Mouse (Mus musculus): ENCODE measurements around the gene Sapcd1. TPM values are rescaled to one million over a fixed set of nuclear protein-coding genes. Genes with fewer than 3 reads are reported as not detected.

The Sapcd1 gene
- polyA plus RNA-seq, 2 experiments = 2.5 to 2.7 TPM

GRCm38 (mm10) chr17:35048932-35049440, 21.2 kb upstream of the Sapcd1 start:
- WGBS (ENCODE audit: insufficient replicate concordance) = 32% methylated on average over 5 of the region's 5 CpGs
- no peaks in the 10 kb centered on the region for H3K9me3 ChIP-seq (ENCODE audit: control insufficient read depth, low read length)
- H3K4me2 ChIP-seq (ENCODE audit: low read depth) = peak overlapping the region; percentile 98
- no peak overlapping the region; the same call in 1 of the 2 replicates for H3K9ac ChIP-seq (replicated peaks)
- H3K4me1 ChIP-seq (replicated peaks; ENCODE audit: control insufficient read depth in 2 of 2, insufficient read depth in 2 of 2, low read length in 1 of 2) = peaks cover 57 to 59% of the 10 kb centered on the region in 2 experiments
- DNase-seq (ENCODE audit: low read depth in 3 of 3, low spot score in 3 of 3) (no peak), ATAC-seq (ENCODE audit: insufficient read depth) (no peak)
- peaks cover 20% of the 10 kb centered on the region for H3K36me3 ChIP-seq (replicated peaks; ENCODE audit: control insufficient read depth, insufficient read depth, low read depth)
- peak overlapping the region in 1 of 2 experiments; percentile 81; a peak in 1 of 4 replicates for H3K4me3 ChIP-seq (ENCODE audit: insufficient read depth in 1 of 2, low read depth in 2 of 2, low read length in 2 of 2)
- H3K27me3 ChIP-seq (ENCODE audit: control insufficient read depth, insufficient read depth, low read length) = no peaks in the 10 kb centered on the region
- peak overlapping the region; percentile 81 for H3K27ac ChIP-seq
- TF ChIP-seq CTCF (IDR thresholded peaks at IDR 0.05; ENCODE audit: low read depth) = no peak
- no peak for TF ChIP-seq EP300 (IDR thresholded peaks at IDR 0.05; ENCODE audit: low read depth)

- DNase-seq (ENCODE audit: low read depth in 3 of 3, low spot score in 3 of 3) (no peak), ATAC-seq (ENCODE audit: insufficient read depth) (no peak)
Observed at GRCm38 (mm10) chr17:35048149-35048931, 20.5 kb upstream of the Sapcd1 start.

GRCm38 (mm10) chr17:35047688-35048087, 19.9 kb upstream of the Sapcd1 start:
- H3K9me3 ChIP-seq (ENCODE audit: control insufficient read depth, low read length) = no peaks in the 10 kb centered on the region
- peak overlapping the region; percentile 57 for H3K9ac ChIP-seq (replicated peaks)
- peak overlapping the region; percentile 98 for H3K4me2 ChIP-seq (ENCODE audit: low read depth)
- H3K36me3 ChIP-seq (replicated peaks; ENCODE audit: control insufficient read depth, insufficient read depth, low read depth) = peaks cover 7% of the 10 kb centered on the region
- H3K4me1 ChIP-seq (replicated peaks; ENCODE audit: control insufficient read depth in 2 of 2, insufficient read depth in 2 of 2, low read length in 1 of 2) = peaks cover 63 to 65% of the 10 kb centered on the region in 2 experiments
- ATAC-seq (ENCODE audit: insufficient read depth) (no peak), DNase-seq (ENCODE audit: low read depth in 3 of 3, low spot score in 3 of 3) (peak in 2 of 3 experiments; percentile 51 to 64)
- peak; percentile 14; the same call in 1 of the 2 replicates for TF ChIP-seq EP300 (IDR thresholded peaks at IDR 0.05; ENCODE audit: low read depth)
- no peak for TF ChIP-seq CTCF (IDR thresholded peaks at IDR 0.05; ENCODE audit: low read depth)
- 9% methylated on average over 1 of the region's 1 CpGs for WGBS (ENCODE audit: insufficient replicate concordance)
- H3K4me3 ChIP-seq (ENCODE audit: insufficient read depth in 1 of 2, low read depth in 2 of 2, low read length in 2 of 2) = peak overlapping the region; percentile 34 to 38; a peak in 3 of 4 replicates
- no peaks in the 10 kb centered on the region for H3K27me3 ChIP-seq (ENCODE audit: control insufficient read depth, insufficient read depth, low read length)
- H3K27ac ChIP-seq = peak overlapping the region; percentile 81

More at GRCm38 (mm10) chr17:35048149-35048931, 20.5 kb upstream of the Sapcd1 start:
- H3K27me3 ChIP-seq (ENCODE audit: control insufficient read depth, insufficient read depth, low read length) = no peaks in the 10 kb centered on the region
- 3% methylated on average over 11 of the region's 11 CpGs for WGBS (ENCODE audit: insufficient replicate concordance)
- H3K4me2 ChIP-seq (ENCODE audit: low read depth) = peak overlapping the region; percentile 98
- TF ChIP-seq CTCF (IDR thresholded peaks at IDR 0.05; ENCODE audit: low read depth) (no peak), EP300 (IDR thresholded peaks at IDR 0.05; ENCODE audit: low read depth) (no peak)
- peak overlapping the region; percentile 81 for H3K27ac ChIP-seq
- peak overlapping the region; percentile 57 for H3K9ac ChIP-seq (replicated peaks)
- peaks cover 63 to 65% of the 10 kb centered on the region in 2 experiments for H3K4me1 ChIP-seq (replicated peaks; ENCODE audit: control insufficient read depth in 2 of 2, insufficient read depth in 2 of 2, low read length in 1 of 2)
- H3K4me3 ChIP-seq (ENCODE audit: insufficient read depth in 1 of 2, low read depth in 2 of 2, low read length in 2 of 2) = peak overlapping the region; percentile 34 to 38
- peaks cover 14% of the 10 kb centered on the region for H3K36me3 ChIP-seq (replicated peaks; ENCODE audit: control insufficient read depth, insufficient read depth, low read depth)
- H3K9me3 ChIP-seq (ENCODE audit: control insufficient read depth, low read length) = no peaks in the 10 kb centered on the region

- Histone ChIP-seq H3K4me1 (replicated peaks; ENCODE audit: control insufficient read depth in 2 of 2, insufficient read depth in 2 of 2, low read length in 1 of 2) (peaks cover 58 to 61% of the 10 kb centered on the region in 2 experiments), H3K27me3 (ENCODE audit: control insufficient read depth, insufficient read depth, low read length) (no peaks in the 10 kb centered on the region), H3K36me3 (replicated peaks; ENCODE audit: control insufficient read depth, insufficient read depth, low read depth) (no peaks in the 10 kb centered on the region), H3K9ac (replicated peaks) (peak within 1 kb of the TSS; percentile 94), H3K27ac (peak within 1 kb of the TSS; percentile 81), H3K4me3 (ENCODE audit: insufficient read depth in 1 of 2, low read depth in 2 of 2, low read length in 2 of 2) (peak within 1 kb of the TSS; percentile 68 to 70), H3K4me2 (ENCODE audit: low read depth) (peak within 1 kb of the TSS; percentile 98), H3K9me3 (ENCODE audit: control insufficient read depth, low read length) (no peaks in the 10 kb centered on the region)
- peak; percentile 96 to 97 (median 97) for DNase-seq (ENCODE audit: low read depth in 3 of 3, low spot score in 3 of 3)
- TF ChIP-seq CTCF (IDR thresholded peaks at IDR 0.05; ENCODE audit: low read depth) = 0 out of 2 replicates have a peak, but pooled peaks have one; percentile 3
- TF ChIP-seq EP300 (IDR thresholded peaks at IDR 0.05; ENCODE audit: low read depth) = no peak
- WGBS (ENCODE audit: insufficient replicate concordance) = 1% methylated on average over 33 of the region's 33 CpGs
- peak; percentile 88 for ATAC-seq (ENCODE audit: insufficient read depth)
Observed at GRCm38 (mm10) chr17:35046681-35047455, 19.1 kb upstream of the Sapcd1 start, which contains the start of gene Msh5. Msh5 (minus strand) TSS chr17:35046745.
